Mouse (Mus musculus): ENCODE measurements around the gene Krt83.

DNA sequence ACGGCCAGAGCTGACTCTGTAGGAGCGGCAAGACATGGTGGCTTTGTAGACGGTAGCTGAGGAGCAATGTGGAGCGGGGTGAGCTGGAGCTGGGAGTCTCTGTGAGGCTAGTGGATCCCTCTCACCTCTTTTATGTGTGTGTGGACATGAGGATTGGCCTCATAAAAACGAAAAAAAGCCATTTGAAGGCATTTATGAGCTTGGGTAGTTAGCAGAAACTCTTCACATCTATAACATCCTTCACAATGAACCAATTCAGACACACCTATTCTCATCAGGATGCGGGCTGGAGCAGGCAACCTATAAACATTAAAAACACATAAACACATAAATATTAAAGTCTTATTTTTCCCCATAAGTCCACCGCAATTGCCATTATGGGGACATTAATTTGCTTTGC, 41.4 kb upstream of the Krt83 start, which contains the start of gene Krt84:
- TF ChIP-seq POLR2A (IDR thresholded peaks at IDR 0.05; ENCODE audit: insufficient read depth, low read length) (no peak), EP300 (IDR thresholded peaks at IDR 0.05; ENCODE audit: insufficient read depth, low read depth, low read length) (no peak)
